ENCODE assay signal across 8 mouse cellular contexts in genomic region chr1:62707101-62707912, GRCm38 (mm10). TPM values are rescaled to one million over a fixed set of nuclear protein-coding genes. Genes with fewer than 3 reads are reported as not detected.
DNase-seq lines count a peak whose midpoint lies in the region; ATAC-seq and TF ChIP-seq lines count a peak whose summit lies in the region.

No protein-coding gene starts in this region.

- H3K4me1 ChIP-seq in heart, embryonic 11.5 days (ENCODE audit: control insufficient read depth, insufficient read depth, low read length), result peaks cover 15% of the 10 kb centered on the region
- H3K4me1 ChIP-seq in stomach, embryonic 15.5 days, result peaks cover 33% of the 10 kb centered on the region; the same call in 1 of the 2 replicates
- H3K4me1 ChIP-seq in thymus, adult 2 months (replicated peaks; ENCODE audit: control insufficient read depth, insufficient read depth, low read length), result no peaks in the 10 kb centered on the region

- H3K4me3 ChIP-seq in heart, embryonic 11.5 days (ENCODE audit: low read depth, low read length), result peak overlapping the region; percentile 73
- peak overlapping the region; percentile 83 for H3K4me3 ChIP-seq in macrophage (ENCODE audit: inconsistent target)
- peak overlapping the region; percentile 68 for H3K4me3 ChIP-seq in stomach, embryonic 15.5 days (replicated peaks)
- no peak overlapping the region; the same call in 1 of the 2 replicates for H3K4me3 ChIP-seq in thymus, adult 2 months (ENCODE audit: control insufficient read depth, insufficient read depth, low read length)

- H3K27ac ChIP-seq in heart, embryonic 11.5 days (ENCODE audit: low read depth, low read length), result no peak overlapping the region
- H3K27ac ChIP-seq in macrophage, result peak overlapping the region; percentile 91
- peak overlapping the region; percentile 73 for H3K27ac ChIP-seq in stomach, embryonic 15.5 days
- H3K27ac ChIP-seq in thymus, adult 2 months (ENCODE audit: control insufficient read depth, insufficient read depth, low read length), result no peak overlapping the region

- 0 out of 2 replicates have a peak, but pooled peaks have one; percentile 18 for ATAC-seq in common myeloid progenitor, adult 5-6 weeks (replicated peaks; ENCODE audit: low read depth, poor library complexity, severe bottlenecking)
- ATAC-seq in heart, embryonic 11.5 days (replicated peaks; ENCODE audit: insufficient number of reproducible peaks, low FRiP score, low TSS enrichment), result no peak
- no peak for ATAC-seq in stomach, embryonic 15.5 days (ENCODE audit: insufficient read depth, low FRiP score, low read depth)

- H3K9me3 ChIP-seq in heart, embryonic 11.5 days (replicated peaks; ENCODE audit: control insufficient read depth, low read length), result no peaks in the 10 kb centered on the region
- H3K9me3 ChIP-seq in stomach, embryonic 15.5 days, result no peaks in the 10 kb centered on the region

- peak; percentile 47 to 52 for DNase-seq in right cerebral cortex, adult 2 months (ENCODE audit: low spot score in 2 of 2)
- DNase-seq in right cerebral cortex, postnatal 36 days (ENCODE audit: low spot score in 2 of 2), result no peak
- DNase-seq in layer of hippocampus, adult 9-11 months, result peak; percentile 64
- DNase-seq in thymus, adult 2 months, result no peak

- H3K4me2 ChIP-seq in heart, embryonic 11.5 days, result peak overlapping the region; percentile 98
- H3K4me2 ChIP-seq in stomach, embryonic 15.5 days, result peak overlapping the region; percentile 96

- TF ChIP-seq POLR2A in thymus, adult 2 months (IDR thresholded peaks at IDR 0.05; ENCODE audit: control insufficient read depth, extremely low read depth, insufficient read depth, low read length, poor library complexity), result no peak

- peak overlapping the region; percentile 75 for H3K9ac ChIP-seq in heart, embryonic 11.5 days (ENCODE audit: low read depth, low read length)
- H3K9ac ChIP-seq in stomach, embryonic 15.5 days, result peak overlapping the region; percentile 68

- H3K36me3 ChIP-seq in heart, embryonic 11.5 days (ENCODE audit: control insufficient read depth, insufficient read depth, low read length), result no peaks in the 10 kb centered on the region
- H3K36me3 ChIP-seq in macrophage (ENCODE audit: inconsistent target), result peaks cover 6% of the 10 kb centered on the region; the same call in 1 of the 2 replicates
- no peaks in the 10 kb centered on the region for H3K36me3 ChIP-seq in stomach, embryonic 15.5 days
- no peaks in the 10 kb centered on the region for H3K36me3 ChIP-seq in thymus, adult 2 months (ENCODE audit: control insufficient read depth, insufficient read depth, low read length)

- under 1% methylated on average over 35 of the region's 35 CpGs for WGBS in heart, embryonic 11.5 days (ENCODE audit: insufficient replicate concordance)
- WGBS in macrophage (ENCODE audit: missing documents), result 5% methylated on average over 34 of the region's 35 CpGs
- 1% methylated on average over 35 of the region's 35 CpGs for WGBS in stomach, embryonic 15.5 days
- 3% methylated on average over 35 of the region's 35 CpGs for WGBS in thymus, adult 2 months

- H3K27me3 ChIP-seq in heart, embryonic 11.5 days (ENCODE audit: control insufficient read depth, insufficient read depth, low read length), result peaks cover 12% of the 10 kb centered on the region
- H3K27me3 ChIP-seq in stomach, embryonic 15.5 days (replicated peaks), result 0 out of 2 replicates have a peak, but pooled peaks cover 9% of the 10 kb centered on the region
- H3K27me3 ChIP-seq in thymus, adult 2 months (ENCODE audit: control insufficient read depth, insufficient read depth, low read length), result peaks cover 9% of the 10 kb centered on the region; the same call in 1 of the 2 replicates

- peaks cover 94% of the 10 kb centered on the region for H3K79me2 ChIP-seq in macrophage (ENCODE audit: inconsistent target)

- no peak for TF ChIP-seq CTCF in thymus, adult 2 months (IDR thresholded peaks at IDR 0.05; ENCODE audit: borderline replicate concordance, control insufficient read depth, extremely low read depth, insufficient read depth, low read length, poor library complexity)

RNA-seq across cellular contexts. Expression of gene Nrp2, which starts 4.2 kb away (rescaled TPM):
- total RNA-seq in common myeloid progenitor, adult 5-6 weeks (2017), result 0.10 and 0.87 TPM in 2 replicates
- 5.5 and 5.8 TPM in 2 replicates for polyA plus RNA-seq in heart, embryonic 11.5 days (2014; fragmentation: Nextera tagmentation; extraction: Ambion mirVana)
- total RNA-seq in macrophage (2018; cell fraction: chromatin; rRNA removed), result 1,000 to 10,000 TPM in 6 of 26 experiments, 100 to 1,000 TPM in 20; 275 to 1,404 (median 593) TPM
- 100 to 1,000 TPM; 170 to 422 (median 277) TPM for total RNA-seq in macrophage (2018; cell fraction: cytosol; rRNA removed)
- total RNA-seq in macrophage (2018; cell fraction: nucleus; rRNA removed), result 1,000 to 10,000 TPM in 1 of 26 experiments, 100 to 1,000 TPM in 25; 397 to 1,005 (median 731) TPM
- polyA plus RNA-seq in macrophage (2018), result 145 to 272 TPM (median 160 TPM) in 3 replicates
- 28.0 and 35.5 TPM in 2 replicates for polyA plus RNA-seq in stomach, embryonic 15.5 days (2015; fragmentation: Nextera tagmentation; extraction: Ambion mirVana)
- polyA plus RNA-seq in thymus, adult 2 months (2012; rRNA removed), result 5.4 and 5.7 TPM in 2 replicates

Comparison
In these comparisons a context has a peak if more than half of its experiments do, and no peak if none do; other contexts are left out.
1. DNase-seq: peak in right cerebral cortex, adult 2 months (2 of 2) and layer of hippocampus, adult 9-11 months (single experiment); none in right cerebral cortex, postnatal 36 days (0 of 2) and thymus, adult 2 months (single experiment).
2. H3K27ac ChIP-seq: peak in macrophage (single experiment) and stomach, embryonic 15.5 days (single experiment); none in heart, embryonic 11.5 days (single experiment) and thymus, adult 2 months (single experiment).